Mouse (Mus musculus) liver, embryonic 14.5 days (tissue): ENCODE measurements around the gene Slc25a38. TPM values are rescaled to one million over a fixed set of nuclear protein-coding genes. Genes with fewer than 3 reads are reported as not detected.

Experiments
- ATAC-seq: fragments of 200-750 bp; cut with Nextera tagmentation; 2 replicates; pipeline ENCODE4 v1.8.0; 2017; ENCODE audit warnings: moderate number of reproducible peaks, mild to moderate bottlenecking, moderate library complexity; ENCODE audit not compliant: insufficient read depth
- DNase-seq, 3 experiments: peaks; one replicate each; pipeline ENCODE4 v3.0.0-alpha.2; 2012 to 2013; ENCODE audit warnings: low read depth in 3 of 3, low spot score in 3 of 3
- H3K27ac ChIP-seq: fragments of 300-500 bp; sonication (generic); 2 replicates; pipeline ENCODE4 v1.5.1; 2014; ENCODE audit warnings: moderate library complexity, mild to moderate bottlenecking, control low read depth, inconsistent platforms
- H3K27me3 ChIP-seq: fragments of 300-500 bp; sonication (generic); 2 replicates; pipeline ENCODE4 v1.6.1; 2014; ENCODE audit warnings: mild to moderate bottlenecking, low read length, moderate library complexity; ENCODE audit not compliant: control insufficient read depth, insufficient read depth
- H3K36me3 ChIP-seq: fragments of 300-500 bp; sonication (generic); replicated peaks from 2 replicates; pipeline ENCODE4 v1.6.1; 2014; ENCODE audit warnings: low read depth; ENCODE audit not compliant: control insufficient read depth, insufficient read depth
- H3K4me1 ChIP-seq, 2 experiments: fragments of 200-500 bp in 1 of 2; fragments of 300-500 bp in 1 of 2; sonication (generic) in 1 of 2; replicated peaks; 2 replicates each; pipeline ENCODE4 v1.6.1; 2012 to 2014; ENCODE audit warnings: antibody characterized with exemption in 1 of 2, inconsistent platforms in 1 of 2, low read length in 1 of 2; ENCODE audit not compliant: control insufficient read depth in 2 of 2, insufficient read depth in 2 of 2
- H3K4me2 ChIP-seq: fragments of 300-500 bp; sonication (generic); 2 replicates; pipeline ENCODE4 v1.6.1; 2014; ENCODE audit warnings: low read depth, mild to moderate bottlenecking, control low read depth, moderate library complexity
- H3K4me3 ChIP-seq, 2 experiments: fragments of 200-500 bp in 1 of 2; fragments of 300-500 bp in 1 of 2; sonication (generic) in 1 of 2; 2 replicates each; pipeline ENCODE4 v1.5.1; 2012 to 2014; ENCODE audit warnings: low read depth in 2 of 2, low read length in 2 of 2, mild to moderate bottlenecking in 2 of 2, control low read depth in 1 of 2, inconsistent platforms in 1 of 2, moderate library complexity in 1 of 2; ENCODE audit not compliant: insufficient read depth in 1 of 2
- H3K9ac ChIP-seq: fragments of 300-500 bp; sonication (generic); replicated peaks from 2 replicates; pipeline ENCODE4 v1.6.1; 2014; ENCODE audit warnings: mild to moderate bottlenecking, control low read depth, moderate library complexity
- H3K9me3 ChIP-seq: fragments of 300-500 bp; sonication (generic); 2 replicates; pipeline ENCODE4 v1.6.1; 2016; ENCODE audit warnings: low read length, mixed read lengths; ENCODE audit not compliant: control insufficient read depth
- CTCF ChIP-seq: IDR thresholded peaks from 2 replicates; pipeline ENCODE4 v1.5.1; 2016; ENCODE audit warnings: antibody characterized with exemption, low read depth, control low read depth
- EP300 ChIP-seq: IDR thresholded peaks from 2 replicates; pipeline ENCODE4 v1.6.1; 2016; ENCODE audit warnings: antibody characterized with exemption, low read depth
- WGBS: fragments of 180-500 bp; shearing (Covaris S2); extraction: QIAGEN DNeasy Blood & Tissue Kit; methylation state at CpG from one replicate; pipeline ENCODE4 v1.1.7; 2014; ENCODE audit not compliant: insufficient replicate concordance; 5-methylcytosine and 5-hydroxymethylcytosine counted together
- polyA plus RNA-seq, 2 experiments: library from polyadenylated mRNA; depleted of rRNA in 1 of 2; stranded (reverse) in 1 of 2; unstranded in 1 of 2; fragments of >200 nt; fragmentation: Nextera tagmentation in 1 of 2; extraction: Ambion mirVana in 1 of 2; gene quantifications; 2 replicates each; pipeline versions ENCODE4 v1.2.1 to v1.2.3; 2012 to 2014

Slc25a38 gene
- polyA plus RNA-seq, 2 experiments, result 106 to 118 TPM

- no peaks in the 10 kb centered on the region for H3K4me1 ChIP-seq
- H3K9me3 ChIP-seq, result no peaks in the 10 kb centered on the region
- H3K4me3 ChIP-seq, result no peak overlapping the region
- WGBS, result 63% methylated on average over 8 of the region's 8 CpGs
- no peaks in the 10 kb centered on the region for H3K36me3 ChIP-seq
- ATAC-seq (no peak), DNase-seq (no peak)
- TF ChIP-seq CTCF (peak; percentile 36; the same call in 1 of the 2 replicates), EP300 (no peak)
- H3K27me3 ChIP-seq, result no peaks in the 10 kb centered on the region
- no peak overlapping the region for H3K9ac ChIP-seq
- no peak overlapping the region for H3K4me2 ChIP-seq
- no peak overlapping the region for H3K27ac ChIP-seq
Observed at GRCm38 (mm10) chr9:120080546-120081108, 29.5 kb upstream of the Slc25a38 start.

- Histone ChIP-seq H3K4me3 (no peak overlapping the region), H3K4me2 (no peak overlapping the region), H3K36me3 (no peaks in the 10 kb centered on the region), H3K27ac (no peak overlapping the region), H3K9me3 (no peaks in the 10 kb centered on the region), H3K4me1 (no peaks in the 10 kb centered on the region), H3K27me3 (no peaks in the 10 kb centered on the region), H3K9ac (no peak overlapping the region)
- WGBS, result 56% methylated on average over 6 of the region's 6 CpGs
- ATAC-seq (no peak), DNase-seq (peak in 1 of 3 experiments; percentile 7)
- TF ChIP-seq CTCF (peak; percentile 72), EP300 (no peak)
Observed at GRCm38 (mm10) chr9:120081247-120081646, 28.9 kb upstream of the Slc25a38 start.

- Histone ChIP-seq H3K4me3 (no peak overlapping the region), H3K4me1 (no peaks in the 10 kb centered on the region), H3K9me3 (no peaks in the 10 kb centered on the region), H3K9ac (no peak overlapping the region), H3K27me3 (no peaks in the 10 kb centered on the region), H3K36me3 (no peaks in the 10 kb centered on the region), H3K4me2 (no peak overlapping the region), H3K27ac (no peak overlapping the region)
- ATAC-seq, result no peak
- TF ChIP-seq CTCF (no peak), EP300 (no peak)
- WGBS, result 66% methylated on average over 5 of the region's 5 CpGs
- no peak for DNase-seq
Observed at GRCm38 (mm10) chr9:120081967-120082366, 28.2 kb upstream of the Slc25a38 start.

GRCm38 (mm10) chr9:120082691-120083090 lies 27.5 kb upstream of the Slc25a38 start:
- no peak overlapping the region for H3K9ac ChIP-seq
- H3K9me3 ChIP-seq, result no peaks in the 10 kb centered on the region
- ATAC-seq (no peak), DNase-seq (no peak)
- H3K4me1 ChIP-seq, result no peaks in the 10 kb centered on the region
- H3K27ac ChIP-seq, result no peak overlapping the region
- TF ChIP-seq CTCF, result no peak
- TF ChIP-seq EP300, result no peak
- H3K27me3 ChIP-seq, result no peaks in the 10 kb centered on the region
- no peaks in the 10 kb centered on the region for H3K36me3 ChIP-seq
- H3K4me3 ChIP-seq, result no peak overlapping the region
- 64% methylated on average over 4 of the region's 4 CpGs for WGBS
- no peak overlapping the region for H3K4me2 ChIP-seq

- H3K27me3 ChIP-seq, result no peaks in the 10 kb centered on the region
- no peaks in the 10 kb centered on the region for H3K9me3 ChIP-seq
- no peak overlapping the region for H3K9ac ChIP-seq
- H3K4me1 ChIP-seq, result no peaks in the 10 kb centered on the region
- 58% methylated on average over 18 of the region's 18 CpGs for WGBS
- H3K27ac ChIP-seq, result no peak overlapping the region
- no peak for TF ChIP-seq CTCF
- no peak for TF ChIP-seq EP300
- no peaks in the 10 kb centered on the region for H3K36me3 ChIP-seq
- DNase-seq (no peak), ATAC-seq (no peak)
- H3K4me2 ChIP-seq, result no peak overlapping the region
- H3K4me3 ChIP-seq, result no peak overlapping the region
Observed at GRCm38 (mm10) chr9:120083158-120083894, 26.8 kb upstream of the Slc25a38 start.
